Mouse (Mus musculus): ENCODE results near the gene Aagab.

GRCm38 (mm10) chr9:63658436-63658835 is 56.0 kb downstream of the Aagab start:
- no peak for TF ChIP-seq CTCF (IDR thresholded peaks at IDR 0.05; ENCODE audit: low read depth, low read length)
- no peak for TF ChIP-seq POLR2A (IDR thresholded peaks at IDR 0.05; ENCODE audit: insufficient read depth, low read length)
